Mouse (Mus musculus): ENCODE results near the gene Zfp606.

Zfp606 gene

GRCm38 (mm10) chr7:12478158-12479008, at the start of gene Zfp606:
Zfp606 (plus strand) TSS chr7:12478293.
- in situ Hi-C loops (cut with MboI; ENCODE audit: low sequenced_read_pairs) = no loop called here

GRCm38 (mm10) chr7:12479009-12479346, 885 bp downstream of the Zfp606 start:
- in situ Hi-C loops (cut with MboI; ENCODE audit: low sequenced_read_pairs) = no loop called here

GRCm38 (mm10) chr7:12479525-12479924, 1.4 kb downstream of the Zfp606 start:
- in situ Hi-C loops (cut with MboI; ENCODE audit: low sequenced_read_pairs) = no loop called here

DNA sequence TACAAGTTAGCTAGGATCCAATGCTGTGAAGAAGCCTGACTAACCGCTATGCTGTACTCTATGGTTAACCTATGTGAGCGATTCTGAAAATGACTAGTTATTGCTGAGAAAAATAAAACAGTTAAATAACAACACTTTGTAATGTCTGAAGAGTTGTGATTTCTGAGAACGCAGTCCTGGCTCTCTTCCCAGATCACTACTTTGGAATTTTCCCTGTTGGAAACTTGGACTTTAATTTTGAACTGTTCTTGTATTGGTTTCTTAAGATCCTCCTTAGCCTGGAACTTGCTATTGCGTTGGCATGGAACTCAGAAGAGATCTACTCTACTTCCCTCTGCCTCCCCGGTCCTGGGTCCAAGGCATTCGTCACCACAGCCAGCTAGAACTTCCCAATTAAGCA, 5.7 kb downstream of the Zfp606 start:
- in situ Hi-C loops (cut with MboI; ENCODE audit: low sequenced_read_pairs) = no loop called here

DNA sequence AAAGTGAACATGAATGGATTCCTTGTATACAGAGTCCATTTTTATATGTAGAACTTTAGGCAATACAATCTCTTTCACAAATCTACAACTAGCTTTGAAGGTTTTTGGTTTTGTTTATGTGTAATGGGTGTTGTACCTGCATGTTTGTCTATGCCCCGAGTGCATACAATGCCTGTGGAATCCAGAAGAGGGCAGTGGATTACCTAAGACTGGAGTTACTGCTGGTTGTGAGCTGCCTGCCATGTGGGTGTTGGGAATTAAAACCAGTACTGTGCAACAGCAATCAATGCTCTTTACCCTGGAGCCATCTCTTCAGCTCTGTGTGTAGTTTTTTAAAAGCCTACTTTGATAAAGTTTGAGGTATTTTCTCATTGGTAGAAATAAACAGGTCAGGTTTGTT, 7.9 kb downstream of the Zfp606 start:
- in situ Hi-C loops (cut with MboI; ENCODE audit: low sequenced_read_pairs) = no loop called here

GRCm38 (mm10) chr7:12486691-12487090, 8.6 kb downstream of the Zfp606 start:
- in situ Hi-C loops (cut with MboI; ENCODE audit: low sequenced_read_pairs) = no loop called here

DNA sequence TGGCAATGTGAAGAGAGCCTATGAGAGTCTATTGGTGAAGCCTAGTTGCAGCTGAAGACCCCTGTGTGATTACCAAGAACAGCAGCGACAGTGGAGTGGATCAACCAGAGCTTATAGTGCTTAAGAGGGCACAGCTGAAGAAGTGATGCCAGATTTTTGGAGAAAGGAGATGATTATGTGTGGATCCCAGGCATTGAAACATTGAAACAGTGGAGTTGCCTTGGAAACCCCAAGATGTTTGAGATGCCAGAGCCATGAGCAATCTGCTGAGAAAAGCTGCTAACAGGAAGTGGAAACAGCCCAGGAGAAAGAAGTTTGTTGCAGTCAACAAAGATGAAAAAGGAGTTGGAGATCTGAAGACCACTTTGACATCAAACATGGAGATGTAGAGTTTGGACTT, 32.8 kb downstream of the Zfp606 start:
- in situ Hi-C loops (cut with MboI; ENCODE audit: low sequenced_read_pairs) = no loop called here

GRCm38 (mm10) chr7:12512217-12512616, 34.1 kb downstream of the Zfp606 start, which contains the start of gene 2900092C05Rik:
2900092C05Rik (plus strand) TSS chr7:12512517.
- in situ Hi-C loops (cut with MboI; ENCODE audit: low sequenced_read_pairs) = no loop called here

Data from CH12F3 (cell line).